Mouse (Mus musculus): Measurements from ENCODE around the gene Ifi44. TPM values are rescaled to one million over a fixed set of nuclear protein-coding genes. Genes with fewer than 3 reads are reported as not detected.

Ifi44 gene
- under 1 TPM; 0.41 to 0.46 TPM for total RNA-seq (2021)
- long read RNA-seq, experiment 1: 0 reads
- long read RNA-seq, experiment 2: 0 reads

DNA sequence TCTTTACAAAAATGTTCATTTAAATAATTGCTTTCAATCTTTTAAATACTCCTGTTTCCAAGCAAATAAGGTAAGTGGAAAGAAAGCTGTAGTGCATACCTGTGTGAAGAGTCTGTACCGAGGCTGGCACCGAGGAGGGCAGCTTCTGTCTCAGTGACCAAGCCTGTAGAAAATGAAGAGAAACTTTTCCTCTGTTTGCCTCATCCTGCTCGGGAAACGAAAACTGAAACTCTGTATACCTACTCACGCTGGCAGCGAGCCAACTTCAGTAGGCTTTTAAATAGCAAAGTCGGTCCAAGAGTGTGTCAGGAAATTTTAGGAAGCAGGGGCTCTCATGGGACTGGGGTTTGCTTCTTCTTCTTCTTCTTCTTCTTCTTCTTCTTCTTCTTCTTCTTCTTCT is at the start of gene Ifi44:
Gene Ifi44 (minus strand): TSS at position 224 of the 400 bp plus-strand sequence.
- peak; percentile 6 for DNase-seq

GRCm38 (mm10) chr3:151788622-151789021 is 38.9 kb upstream of the Ifi44 start:
- intact Hi-C loops (cut with DNase I): no loop called here
- no peak for DNase-seq

More for the DNA sequence above, at the start of gene Ifi44:
- intact Hi-C loops (cut with DNase I): no loop called here

DNA sequence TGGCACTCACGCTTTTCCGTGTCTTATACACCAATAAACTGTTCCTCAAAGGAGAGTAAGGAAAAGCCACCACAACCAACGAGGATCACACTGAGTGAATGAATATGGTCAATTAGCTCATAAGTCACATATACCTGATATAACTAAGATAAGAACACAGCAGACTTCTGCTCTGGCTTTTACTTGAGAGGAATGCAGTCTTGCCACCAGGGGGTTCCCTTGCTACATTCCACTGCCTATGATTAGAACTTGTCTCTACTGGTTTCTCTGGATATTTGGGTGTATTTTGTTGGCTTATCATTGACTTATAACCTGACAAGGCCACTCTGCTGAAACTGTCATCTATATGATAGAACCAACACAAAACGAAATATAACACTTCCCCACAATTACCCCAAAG is 25.3 kb upstream of the Ifi44 start:
- intact Hi-C loops (cut with DNase I): loop anchor here (2.0 kb wide), 1 partner anchor 314 kb away; no protein-coding TSS in a partner anchor
- DNase-seq: peak in 1 of 2 experiments; percentile 21

GRCm38 (mm10) chr3:151771074-151771473 is 21.3 kb upstream of the Ifi44 start:
- DNase-seq: peak; percentile 44 to 65
- intact Hi-C loops (cut with DNase I): loop anchor here (2.0 kb wide), 1 partner anchor 54 kb away; no protein-coding TSS in a partner anchor

GRCm38 (mm10) chr3:151748514-151748913 is 1.2 kb downstream of the Ifi44 start:
- intact Hi-C loops (cut with DNase I): no loop called here
- DNase-seq: no peak

DNA sequence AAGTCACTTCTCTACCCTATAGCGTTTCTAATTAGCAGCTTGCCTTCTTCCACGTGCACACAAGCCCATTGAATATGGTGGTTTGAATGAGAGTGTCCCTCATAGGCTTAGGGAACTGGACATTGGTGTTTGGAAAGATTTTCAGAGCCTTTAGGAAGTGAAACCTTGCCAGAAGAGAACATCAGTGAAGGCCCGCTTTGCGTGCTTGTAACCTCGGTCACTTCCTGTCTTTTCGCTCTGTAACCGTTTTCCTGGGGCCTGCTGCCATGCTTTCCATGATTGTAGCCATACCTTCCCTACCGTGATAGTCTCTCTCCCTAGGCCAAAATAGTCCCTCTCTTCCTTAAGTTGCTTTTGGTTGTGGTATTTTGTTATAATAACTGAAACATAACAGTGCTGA is 3.7 kb downstream of the Ifi44 start:
- intact Hi-C loops (cut with DNase I): no loop called here
- no peak for DNase-seq

GRCm38 (mm10) chr3:151742223-151742622 is 7.5 kb downstream of the Ifi44 start:
- no peak for DNase-seq
- intact Hi-C loops (cut with DNase I): no loop called here

DNA sequence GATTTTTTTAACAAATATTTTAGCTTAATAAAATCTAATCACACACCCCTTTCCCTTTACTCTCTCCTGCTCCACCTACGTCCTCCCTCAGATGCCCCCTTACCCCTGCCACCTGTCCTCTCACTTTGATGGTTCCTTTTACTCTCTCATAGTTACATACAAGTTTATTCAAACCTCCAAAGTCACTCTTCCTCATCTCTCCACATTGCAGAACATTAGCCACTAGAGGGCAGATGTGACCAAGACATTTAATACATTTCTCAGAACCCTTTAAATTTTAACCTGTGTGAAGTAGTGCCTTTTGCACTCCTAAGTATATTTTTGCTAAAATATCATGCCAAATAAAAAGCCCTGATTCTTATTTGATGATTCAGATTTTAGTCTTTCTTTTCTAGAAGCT is 33.5 kb downstream of the Ifi44 start:
- intact Hi-C loops (cut with DNase I): loop anchor here (2.0 kb wide), 1 partner anchor 55 kb away; no protein-coding TSS in a partner anchor
- DNase-seq: peak in 1 of 2 experiments; percentile 11

- intact Hi-C loops (cut with DNase I): no loop called here
- DNase-seq: no peak
Measured at GRCm38 (mm10) chr3:151707335-151707734, 42.4 kb downstream of the Ifi44 start.

Other genes starting within 250 kb of the Ifi44 start
- not detected for gene Ifi44l, start 12.9 kb upstream of the Ifi44 start, total RNA-seq (2021)
- 1 to 10 TPM; 1.3 to 3.1 TPM for gene Ptgfr, start 87.7 kb upstream of the Ifi44 start, total RNA-seq (2021)

All from heart, postnatal 14 days (tissue).